Mouse (Mus musculus) ovary, adult 10 weeks (tissue): Measurements from ENCODE around the gene Rps27rt. TPM values are rescaled to one million over a fixed set of nuclear protein-coding genes. Genes with fewer than 3 reads are reported as not detected.

Source experiments
- polyA plus RNA-seq: library from polyadenylated mRNA; stranded (reverse); fragments of 350-450 nt; fragmentation: Illumina TruSeq; extraction: RNeasy Lipid Tissue Mini Kit (QIAGEN cat#74804); gene quantifications from one replicate; pipeline ENCODE4 v1.2.3, GENCODE M21; 2014

Rps27rt gene
- polyA plus RNA-seq = 124 TPM

GRCm38 (mm10) chr9:114982689-114983360, at the start of gene Rps27rt:
Gene Rps27rt (minus strand): TSS chr9:114982739.

GRCm38 (mm10) chr9:114978281-114979111, 4.0 kb downstream of the Rps27rt start, which contains the start of gene Osbpl10:
Gene Osbpl10 (plus strand): TSS chr9:114978569.

GRCm38 (mm10) chr9:114933723-114934171, 48.8 kb downstream of the Rps27rt start, which contains the start of gene Gpd1l:
Gene Gpd1l (minus strand): TSS chr9:114933987.

Other genes starting within 250 kb of the Rps27rt start
- gene Cmtm7, start 200.9 kb downstream of the Rps27rt start, polyA plus RNA-seq = 2.8 TPM
- gene Cmtm8, start 138.6 kb downstream of the Rps27rt start, polyA plus RNA-seq = 13.1 TPM
- 41.9 TPM for gene Gpd1l, start 48.8 kb downstream of the Rps27rt start, polyA plus RNA-seq
- gene Osbpl10, start 4.2 kb downstream of the Rps27rt start, polyA plus RNA-seq = not detected